Mouse (Mus musculus): ENCODE results near the gene Nfib. TPM values are rescaled to one million over a fixed set of nuclear protein-coding genes. Genes with fewer than 3 reads are reported as not detected.
A peak's percentile ranks its signal among the peaks of the same experiment; 100 is the strongest.

Nfib gene
- polyA plus RNA-seq, 1 experiment from 2014 or later = 86.0 TPM

DNA sequence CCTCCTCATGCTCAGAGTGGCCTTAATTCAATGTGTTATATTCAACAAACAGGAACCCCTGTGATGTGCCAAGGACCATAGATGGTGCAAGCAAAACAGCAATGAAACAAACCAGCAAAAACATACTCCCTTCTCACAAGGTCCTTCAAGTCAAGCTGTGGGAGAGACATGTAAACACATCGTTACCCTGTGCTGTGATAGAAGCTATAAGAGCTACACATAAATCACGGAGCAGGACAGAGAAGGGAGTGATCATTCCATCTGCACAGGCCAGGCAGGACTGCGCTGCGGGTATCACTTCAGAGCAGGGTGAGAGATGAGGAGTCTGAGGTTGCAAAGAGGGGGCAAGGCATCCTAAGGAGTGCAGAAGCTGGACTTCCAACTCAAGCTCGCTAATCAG lies 262.5 kb downstream of the Nfib start:
- Histone ChIP-seq H3K36me3 (ENCODE audit: control insufficient read depth, insufficient read depth, low read length) (0 out of 2 replicates have a peak, but pooled peaks cover 4% of the 10 kb centered on the region), H3K4me2 (ENCODE audit: low read depth, low read length) (no peak overlapping the region), H3K27ac (replicated peaks; ENCODE audit: low read depth, low read length) (no peak overlapping the region), H3K4me3 (ENCODE audit: low read depth, low read length) (no peak overlapping the region), H3K27me3 (replicated peaks; ENCODE audit: control insufficient read depth, insufficient read depth, low read length) (no peaks in the 10 kb centered on the region), H3K9me3 (ENCODE audit: control insufficient read depth, low read length) (no peaks in the 10 kb centered on the region), H3K9ac (ENCODE audit: low read depth, low read length) (no peak overlapping the region), H3K4me1 (ENCODE audit: control insufficient read depth, insufficient read depth, low read length) (peaks cover 43% of the 10 kb centered on the region)
- ATAC-seq (ENCODE audit: low read depth) = no peak
- DNase-seq (ENCODE audit: low spot score) = no peak
- 88% methylated on average over 5 of the region's 5 CpGs for WGBS

DNA sequence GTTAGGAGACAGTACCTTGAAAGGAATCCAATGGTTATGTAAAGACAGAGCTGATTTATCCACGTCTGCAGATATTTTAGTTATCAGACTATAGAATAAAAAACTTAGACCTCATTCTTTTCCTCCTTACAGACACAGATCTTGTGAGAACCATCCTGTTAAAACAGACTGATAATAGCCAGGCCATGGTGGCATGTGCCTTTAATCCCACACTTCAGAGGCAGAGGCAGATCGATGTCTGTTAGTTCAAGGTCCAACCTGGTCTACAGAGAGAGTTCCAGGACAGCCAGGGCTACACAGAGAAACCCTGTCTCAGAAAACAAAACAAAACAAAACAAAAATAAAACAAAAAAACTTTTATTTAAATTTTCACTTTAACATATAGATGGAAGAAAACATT lies 264.9 kb downstream of the Nfib start:
- WGBS = 72% methylated on average over 2 of the region's 2 CpGs
- Histone ChIP-seq H3K27me3 (replicated peaks; ENCODE audit: control insufficient read depth, insufficient read depth, low read length) (no peaks in the 10 kb centered on the region), H3K4me2 (ENCODE audit: low read depth, low read length) (no peak overlapping the region), H3K4me3 (ENCODE audit: low read depth, low read length) (no peak overlapping the region), H3K4me1 (ENCODE audit: control insufficient read depth, insufficient read depth, low read length) (peaks cover 42% of the 10 kb centered on the region), H3K9me3 (ENCODE audit: control insufficient read depth, low read length) (no peaks in the 10 kb centered on the region), H3K9ac (ENCODE audit: low read depth, low read length) (no peak overlapping the region), H3K36me3 (ENCODE audit: control insufficient read depth, insufficient read depth, low read length) (0 out of 2 replicates have a peak, but pooled peaks cover 4% of the 10 kb centered on the region), H3K27ac (replicated peaks; ENCODE audit: low read depth, low read length) (no peak overlapping the region)
- no peak for ATAC-seq (ENCODE audit: low read depth)
- no peak for DNase-seq (ENCODE audit: low spot score)

DNA sequence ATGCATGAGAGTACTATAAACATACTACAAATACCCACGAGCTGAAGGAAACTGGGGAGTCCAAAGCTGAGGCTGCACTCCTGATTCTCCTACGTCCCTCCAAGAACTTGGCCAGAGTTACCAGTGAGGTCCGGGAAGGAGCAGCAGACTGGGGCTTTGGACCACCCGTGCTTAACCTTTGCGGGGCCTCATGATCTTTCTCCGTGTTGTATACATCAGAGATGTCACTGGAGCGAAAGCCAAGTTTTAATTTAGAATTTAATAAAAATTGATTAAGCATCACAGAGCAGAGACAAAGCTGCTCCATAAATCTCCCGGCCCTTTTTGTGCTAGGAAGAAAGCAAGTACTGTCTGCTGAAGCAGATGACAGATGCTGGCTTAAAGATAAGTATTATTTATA lies 265.7 kb downstream of the Nfib start:
- peaks cover 43% of the 10 kb centered on the region for H3K4me1 ChIP-seq (ENCODE audit: control insufficient read depth, insufficient read depth, low read length)
- H3K4me3 ChIP-seq (ENCODE audit: low read depth, low read length) = no peak overlapping the region
- 71% methylated on average over 8 of the region's 8 CpGs for WGBS
- H3K4me2 ChIP-seq (ENCODE audit: low read depth, low read length) = no peak overlapping the region
- no peak overlapping the region; the same call in 1 of the 2 replicates for H3K27ac ChIP-seq (replicated peaks; ENCODE audit: low read depth, low read length)
- ATAC-seq (ENCODE audit: low read depth) (no peak), DNase-seq (ENCODE audit: low spot score) (no peak)
- H3K9me3 ChIP-seq (ENCODE audit: control insufficient read depth, low read length) = no peaks in the 10 kb centered on the region
- H3K9ac ChIP-seq (ENCODE audit: low read depth, low read length) = no peak overlapping the region
- H3K36me3 ChIP-seq (ENCODE audit: control insufficient read depth, insufficient read depth, low read length) = 0 out of 2 replicates have a peak, but pooled peaks cover 4% of the 10 kb centered on the region
- H3K27me3 ChIP-seq (replicated peaks; ENCODE audit: control insufficient read depth, insufficient read depth, low read length) = no peaks in the 10 kb centered on the region

DNA sequence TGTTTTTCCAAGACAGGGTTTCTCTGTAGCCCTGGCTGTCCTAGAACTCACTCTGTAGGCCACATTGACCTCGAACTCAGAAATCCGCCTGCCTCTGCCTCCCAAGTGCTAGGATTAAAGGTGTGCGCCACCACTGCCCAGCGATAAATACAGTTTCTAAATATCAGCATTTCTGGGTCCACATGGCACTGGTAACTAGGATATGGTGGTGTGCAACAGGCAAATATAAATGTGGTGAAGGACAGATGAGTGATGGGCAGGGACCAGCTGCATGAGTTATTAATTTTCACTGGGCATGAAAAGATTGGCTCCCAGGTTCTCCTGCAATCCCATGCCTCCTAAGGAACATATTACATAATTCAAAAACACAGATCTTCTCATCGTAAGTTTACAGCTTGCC lies 266.9 kb downstream of the Nfib start:
- Histone ChIP-seq H3K27me3 (replicated peaks; ENCODE audit: control insufficient read depth, insufficient read depth, low read length) (no peaks in the 10 kb centered on the region), H3K4me1 (ENCODE audit: control insufficient read depth, insufficient read depth, low read length) (peaks cover 47% of the 10 kb centered on the region), H3K9me3 (ENCODE audit: control insufficient read depth, low read length) (no peaks in the 10 kb centered on the region), H3K4me2 (ENCODE audit: low read depth, low read length) (no peak overlapping the region), H3K36me3 (ENCODE audit: control insufficient read depth, insufficient read depth, low read length) (no peaks in the 10 kb centered on the region), H3K27ac (replicated peaks; ENCODE audit: low read depth, low read length) (no peak overlapping the region), H3K4me3 (ENCODE audit: low read depth, low read length) (no peak overlapping the region), H3K9ac (ENCODE audit: low read depth, low read length) (no peak overlapping the region)
- no peak for ATAC-seq (ENCODE audit: low read depth)
- DNase-seq (ENCODE audit: low spot score) = no peak
- WGBS = 94% methylated on average over 5 of the region's 5 CpGs

DNA sequence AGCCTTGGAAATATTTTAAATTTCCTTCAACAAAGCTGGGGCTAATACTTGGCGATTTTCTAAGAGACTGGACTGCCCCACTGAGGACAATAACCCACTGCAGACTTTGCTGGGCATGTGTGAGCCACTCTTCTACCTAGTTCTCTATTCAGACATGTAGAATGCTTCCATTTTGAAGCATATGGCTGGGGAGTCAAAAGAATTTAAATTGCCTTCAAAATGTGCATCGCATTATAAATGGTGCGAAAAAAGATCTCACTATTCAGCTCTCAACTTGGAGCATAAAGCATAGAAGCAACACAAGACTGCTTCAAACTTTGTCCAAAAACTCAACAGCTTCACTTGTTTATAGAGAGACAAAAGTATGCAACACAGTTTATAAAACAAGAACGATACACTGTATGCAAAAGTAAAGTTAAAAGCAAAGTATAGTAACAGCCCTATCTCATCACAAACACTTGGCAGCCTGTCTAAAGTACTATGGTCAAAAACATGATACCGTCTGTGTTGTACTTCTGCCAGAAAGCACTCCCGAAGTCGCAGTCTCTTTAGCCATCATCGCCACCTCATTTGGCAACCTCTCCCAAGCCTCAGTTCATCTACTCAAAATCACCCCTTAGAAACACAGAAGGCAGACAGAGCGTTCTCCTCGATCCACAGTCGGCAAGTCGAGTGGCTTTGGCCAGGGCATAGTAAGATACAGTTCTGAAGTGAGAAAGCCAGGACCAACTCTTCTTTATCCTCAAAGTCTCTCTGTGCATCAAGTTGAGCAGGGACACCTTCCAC lies 267.8 kb downstream of the Nfib start:
- Histone ChIP-seq H3K27ac (replicated peaks; ENCODE audit: low read depth, low read length) (peak overlapping the region; percentile 30), H3K36me3 (ENCODE audit: control insufficient read depth, insufficient read depth, low read length) (no peaks in the 10 kb centered on the region), H3K4me3 (ENCODE audit: low read depth, low read length) (no peak overlapping the region), H3K9me3 (ENCODE audit: control insufficient read depth, low read length) (no peaks in the 10 kb centered on the region), H3K4me2 (ENCODE audit: low read depth, low read length) (no peak overlapping the region), H3K27me3 (replicated peaks; ENCODE audit: control insufficient read depth, insufficient read depth, low read length) (no peaks in the 10 kb centered on the region), H3K9ac (ENCODE audit: low read depth, low read length) (no peak overlapping the region), H3K4me1 (ENCODE audit: control insufficient read depth, insufficient read depth, low read length) (peaks cover 46% of the 10 kb centered on the region)
- DNase-seq (ENCODE audit: low spot score) (peak; percentile 48), ATAC-seq (ENCODE audit: low read depth) (no peak)
- WGBS = 58% methylated on average over 12 of the region's 12 CpGs

DNA sequence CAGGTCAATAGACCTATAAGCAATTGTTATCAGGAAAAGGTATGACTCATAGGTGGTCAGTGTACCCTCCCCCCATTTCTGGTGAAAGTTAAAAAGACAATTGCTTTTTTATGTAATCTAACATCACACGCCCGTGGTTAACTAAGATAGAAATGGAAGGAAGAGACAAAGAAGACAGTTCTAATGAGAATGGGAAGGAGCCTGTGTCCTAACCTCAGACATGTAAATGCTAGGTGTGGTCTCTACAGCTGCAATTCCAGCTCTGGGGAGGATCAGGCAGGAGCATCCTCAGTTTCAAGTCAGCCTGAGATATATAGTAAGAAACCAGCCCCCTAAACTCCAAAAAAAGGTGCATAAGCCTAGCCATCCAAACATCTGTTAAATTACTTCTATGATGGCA lies 268.9 kb downstream of the Nfib start:
- H3K27ac ChIP-seq (replicated peaks; ENCODE audit: low read depth, low read length) = peak overlapping the region; percentile 30; the same call in 1 of the 2 replicates
- no peak overlapping the region for H3K9ac ChIP-seq (ENCODE audit: low read depth, low read length)
- no peak overlapping the region for H3K4me2 ChIP-seq (ENCODE audit: low read depth, low read length)
- no peaks in the 10 kb centered on the region for H3K36me3 ChIP-seq (ENCODE audit: control insufficient read depth, insufficient read depth, low read length)
- no peak for DNase-seq (ENCODE audit: low spot score)
- peaks cover 44% of the 10 kb centered on the region for H3K4me1 ChIP-seq (ENCODE audit: control insufficient read depth, insufficient read depth, low read length)
- H3K9me3 ChIP-seq (ENCODE audit: control insufficient read depth, low read length) = no peaks in the 10 kb centered on the region
- no peaks in the 10 kb centered on the region for H3K27me3 ChIP-seq (replicated peaks; ENCODE audit: control insufficient read depth, insufficient read depth, low read length)
- 81% methylated on average over 2 of the region's 2 CpGs for WGBS
- no peak overlapping the region for H3K4me3 ChIP-seq (ENCODE audit: low read depth, low read length)
- ATAC-seq (ENCODE audit: low read depth) = no peak

DNA sequence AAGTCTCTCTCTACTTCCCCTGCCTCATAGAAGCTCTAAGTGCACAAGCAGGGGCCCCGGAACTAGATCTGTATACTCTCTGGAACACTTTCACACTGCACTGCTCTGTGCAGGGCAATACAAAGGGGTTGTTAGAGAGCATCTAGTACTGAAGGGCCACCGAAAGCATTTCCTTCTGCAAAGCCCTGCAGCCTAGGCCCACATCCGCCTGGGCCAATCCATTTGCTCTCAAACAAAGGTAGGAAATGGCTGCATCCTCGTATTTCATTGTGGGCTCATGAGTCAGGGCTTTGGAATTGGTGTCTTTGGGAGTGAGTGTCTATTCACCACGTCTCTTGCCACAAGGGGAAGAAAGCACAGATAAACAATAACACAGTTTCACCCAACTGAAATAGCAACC lies 269.8 kb downstream of the Nfib start:
- Histone ChIP-seq H3K36me3 (ENCODE audit: control insufficient read depth, insufficient read depth, low read length) (no peaks in the 10 kb centered on the region), H3K4me3 (ENCODE audit: low read depth, low read length) (no peak overlapping the region), H3K4me2 (ENCODE audit: low read depth, low read length) (no peak overlapping the region), H3K9me3 (ENCODE audit: control insufficient read depth, low read length) (no peaks in the 10 kb centered on the region), H3K9ac (ENCODE audit: low read depth, low read length) (no peak overlapping the region), H3K27ac (replicated peaks; ENCODE audit: low read depth, low read length) (peak overlapping the region; percentile 13; the same call in 1 of the 2 replicates), H3K27me3 (replicated peaks; ENCODE audit: control insufficient read depth, insufficient read depth, low read length) (no peaks in the 10 kb centered on the region), H3K4me1 (ENCODE audit: control insufficient read depth, insufficient read depth, low read length) (peaks cover 40% of the 10 kb centered on the region)
- DNase-seq (ENCODE audit: low spot score) = peak; percentile 76
- peak; percentile 47; the same call in 1 of the 2 replicates for ATAC-seq (ENCODE audit: low read depth)
- WGBS = 44% methylated on average over 5 of the region's 5 CpGs

DNA sequence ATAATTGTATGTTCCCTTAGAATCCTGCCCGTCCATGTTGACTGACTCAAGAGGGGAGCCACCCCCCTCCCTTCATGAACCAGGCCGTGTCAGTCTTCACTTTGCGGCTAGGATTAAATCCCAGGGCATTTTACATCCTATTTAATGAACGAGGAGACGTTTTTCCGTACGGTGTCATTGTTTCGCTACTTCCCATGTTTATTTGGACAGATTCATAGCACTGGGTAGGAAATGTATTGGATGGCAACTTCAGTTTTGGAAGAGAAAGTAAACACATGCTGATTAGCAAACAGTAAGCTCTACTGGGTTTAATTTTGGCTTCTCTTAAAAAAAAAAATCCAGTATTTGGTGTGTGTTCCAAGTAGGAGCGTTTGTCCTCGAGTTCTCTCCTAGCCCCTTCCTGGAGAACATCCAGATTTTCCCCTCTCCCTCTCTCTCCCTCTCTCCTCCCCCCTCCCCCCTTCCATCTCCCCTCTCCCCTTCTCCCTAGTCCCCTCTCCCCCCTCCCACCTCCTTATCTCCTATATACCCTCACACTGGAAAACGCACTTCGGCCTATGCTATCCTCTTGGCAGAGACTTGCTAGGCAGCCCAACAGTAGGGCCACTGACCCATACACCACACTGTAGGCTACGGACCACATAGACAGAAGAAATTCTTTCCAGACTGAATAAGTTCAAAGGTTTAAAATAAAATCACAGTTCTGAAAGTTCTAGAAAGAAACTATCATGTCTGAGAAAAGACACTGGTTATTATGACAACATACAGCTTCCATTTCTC lies 271.4 kb downstream of the Nfib start:
- DNase-seq (ENCODE audit: low spot score) (peak; percentile 45), ATAC-seq (ENCODE audit: low read depth) (no peak)
- H3K4me2 ChIP-seq (ENCODE audit: low read depth, low read length) = no peak overlapping the region
- H3K9me3 ChIP-seq (ENCODE audit: control insufficient read depth, low read length) = no peaks in the 10 kb centered on the region
- H3K4me3 ChIP-seq (ENCODE audit: low read depth, low read length) = no peak overlapping the region
- no peak overlapping the region; the same call in 1 of the 2 replicates for H3K27ac ChIP-seq (replicated peaks; ENCODE audit: low read depth, low read length)
- 0 out of 2 replicates have a peak, but pooled peaks cover 4% of the 10 kb centered on the region for H3K36me3 ChIP-seq (ENCODE audit: control insufficient read depth, insufficient read depth, low read length)
- 58% methylated on average over 13 of the region's 13 CpGs for WGBS
- peaks cover 37% of the 10 kb centered on the region for H3K4me1 ChIP-seq (ENCODE audit: control insufficient read depth, insufficient read depth, low read length)
- H3K27me3 ChIP-seq (replicated peaks; ENCODE audit: control insufficient read depth, insufficient read depth, low read length) = no peaks in the 10 kb centered on the region
- no peak overlapping the region for H3K9ac ChIP-seq (ENCODE audit: low read depth, low read length)

Measured in embryonic facial prominence, embryonic 14.5 days (tissue).